ENCODE assay signal across 9 mouse cellular contexts in genomic region chr13:55361145-55361544, GRCm38 (mm10). TPM values are rescaled to one million over a fixed set of nuclear protein-coding genes. Genes with fewer than 3 reads are reported as not detected.
A peak's percentile ranks its signal among the peaks of the same experiment; 100 is the strongest.
DNase-seq lines count a peak whose midpoint lies in the region; ATAC-seq and TF ChIP-seq lines count a peak whose summit lies in the region.
"Had no signal": no experiment of that assay in that cellular context is flagged by ENCODE, and none has a peak within 500 bp of the region (broad histone marks: within the 10 kb centered on the region; RNA-seq: fewer than 3 reads in every experiment).

No protein-coding gene starts in this region.

- no peak for TF ChIP-seq POLR2A in cortical plate, adult 2 months (IDR thresholded peaks at IDR 0.05; ENCODE audit: extremely low read depth, insufficient read depth, low read length)

- peaks cover 12% of the 10 kb centered on the region for H3K4me1 ChIP-seq in kidney, embryonic 14.5 days (ENCODE audit: control insufficient read depth, insufficient read depth, low read length)
- peaks cover 9% of the 10 kb centered on the region for H3K4me1 ChIP-seq in cortical plate, adult 2 months (ENCODE audit: control insufficient read depth, insufficient read depth, low read length)
- peaks cover 29% of the 10 kb centered on the region for H3K4me1 ChIP-seq in hindbrain, embryonic 15.5 days (replicated peaks)
- peaks cover 14% of the 10 kb centered on the region for H3K4me1 ChIP-seq in midbrain, embryonic 14.5 days (ENCODE audit: control insufficient read depth, insufficient read depth, low read length)

- H3K9ac ChIP-seq in kidney, embryonic 14.5 days (ENCODE audit: low read depth, low read length): peak overlapping the region; percentile 71; the same call in 1 of the 2 replicates
- peak overlapping the region; percentile 88 for H3K9ac ChIP-seq in hindbrain, embryonic 15.5 days
- no peak overlapping the region for H3K9ac ChIP-seq in midbrain, embryonic 14.5 days (replicated peaks; ENCODE audit: low read length)

- no peak for TF ChIP-seq CTCF in cortical plate, adult 2 months (IDR thresholded peaks at IDR 0.05; ENCODE audit: extremely low read depth, insufficient read depth, low read length)

- H3K36me3 ChIP-seq in kidney, embryonic 14.5 days (ENCODE audit: control insufficient read depth, insufficient read depth, low read length): peaks cover 40% of the 10 kb centered on the region
- H3K36me3 ChIP-seq in hindbrain, embryonic 15.5 days: peaks cover 12% of the 10 kb centered on the region
- H3K36me3 ChIP-seq in midbrain, embryonic 14.5 days (ENCODE audit: control insufficient read depth, insufficient read depth, low read length): peaks cover 39% of the 10 kb centered on the region

- no peak for DNase-seq in kidney, adult 11 months
- no peak for DNase-seq in midbrain, embryonic 14.5 days
- no peak for DNase-seq in layer of hippocampus, postnatal 14 days (ENCODE audit: low spot score in 2 of 2)
- DNase-seq in yolk sac, embryonic 10.5 days (ENCODE audit: low spot score): no peak
- DNase-seq in spleen, postnatal 14 days (ENCODE audit: low spot score in 2 of 2): no peak

- no peak overlapping the region for H3K27ac ChIP-seq in kidney, embryonic 14.5 days (ENCODE audit: low read depth, low read length)
- no peak overlapping the region for H3K27ac ChIP-seq in cortical plate, adult 2 months (ENCODE audit: insufficient read depth, low read length)
- H3K27ac ChIP-seq in hindbrain, embryonic 15.5 days (replicated peaks): no peak overlapping the region
- H3K27ac ChIP-seq in midbrain, embryonic 14.5 days (replicated peaks; ENCODE audit: low read depth, low read length): no peak overlapping the region

- H3K4me3 ChIP-seq in kidney, embryonic 14.5 days (ENCODE audit: low read length): peak overlapping the region; percentile 72
- peak overlapping the region; percentile 91; the same call in 1 of the 2 replicates for H3K4me3 ChIP-seq in cortical plate, adult 2 months (ENCODE audit: insufficient read depth, low read length)
- H3K4me3 ChIP-seq in hindbrain, embryonic 15.5 days: peak overlapping the region; percentile 67
- H3K4me3 ChIP-seq in midbrain, embryonic 14.5 days (replicated peaks; ENCODE audit: low read depth, low read length): peak overlapping the region; percentile 93

- H3K9me3 ChIP-seq in kidney, embryonic 14.5 days (ENCODE audit: control insufficient read depth, low read length): no peaks in the 10 kb centered on the region
- no peaks in the 10 kb centered on the region for H3K9me3 ChIP-seq in hindbrain, embryonic 15.5 days
- H3K9me3 ChIP-seq in midbrain, embryonic 14.5 days (ENCODE audit: control insufficient read depth, low read length): no peaks in the 10 kb centered on the region

- no peak for ATAC-seq in kidney, embryonic 14.5 days (ENCODE audit: low FRiP score, low TSS enrichment)
- ATAC-seq in hindbrain, embryonic 15.5 days (ENCODE audit: low FRiP score, low read depth): no peak
- ATAC-seq in midbrain, embryonic 14.5 days (ENCODE audit: low FRiP score, low TSS enrichment): no peak

- peak overlapping the region; percentile 85 for H3K4me2 ChIP-seq in kidney, embryonic 14.5 days (replicated peaks; ENCODE audit: low read depth, low read length)
- H3K4me2 ChIP-seq in hindbrain, embryonic 15.5 days: peak overlapping the region; percentile 90
- peak overlapping the region; percentile 65 for H3K4me2 ChIP-seq in midbrain, embryonic 14.5 days (ENCODE audit: low read length)

- no peaks in the 10 kb centered on the region for H3K27me3 ChIP-seq in kidney, embryonic 14.5 days (ENCODE audit: control insufficient read depth, insufficient read depth, low read length)
- H3K27me3 ChIP-seq in hindbrain, embryonic 15.5 days: 0 out of 2 replicates have a peak, but pooled peaks cover 2% of the 10 kb centered on the region
- H3K27me3 ChIP-seq in midbrain, embryonic 14.5 days (ENCODE audit: control insufficient read depth, insufficient read depth, low read length): no peaks in the 10 kb centered on the region; the same call in 1 of the 2 replicates

RNA-seq across cellular contexts. Expression of gene Lman2, which starts 1.4 kb away (rescaled TPM):
- 75.0 and 108 TPM in 2 replicates for polyA plus RNA-seq in kidney, embryonic 14.5 days (2014; fragmentation: Nextera tagmentation; extraction: Ambion mirVana)
- polyA plus RNA-seq in cortical plate, adult 2 months (2012; rRNA removed): 53.0 and 57.0 TPM in 2 replicates
- 49.5 and 50.1 TPM in 2 replicates for polyA plus RNA-seq in hindbrain, embryonic 15.5 days (2015; fragmentation: Nextera tagmentation; extraction: Ambion mirVana)
- 37.5 and 51.8 TPM in 2 replicates for polyA plus RNA-seq in midbrain, embryonic 14.5 days (2014; fragmentation: Nextera tagmentation; extraction: Ambion mirVana)
- total RNA-seq in layer of hippocampus, postnatal 14 days (2021): 10 to 100 TPM; 52.4 to 53.9 TPM

RNA-seq across cellular contexts. Expression of gene Rgs14, which starts 8.4 kb away (rescaled TPM):
- 0.86 and 0.92 TPM in 2 replicates for polyA plus RNA-seq in kidney, embryonic 14.5 days (2014; fragmentation: Nextera tagmentation; extraction: Ambion mirVana)
- 40.2 and 44.9 TPM in 2 replicates for polyA plus RNA-seq in cortical plate, adult 2 months (2012; rRNA removed)
- polyA plus RNA-seq in hindbrain, embryonic 15.5 days (2015; fragmentation: Nextera tagmentation; extraction: Ambion mirVana): 0.29 and 0.41 TPM in 2 replicates
- 0.30 and 0.33 TPM in 2 replicates for polyA plus RNA-seq in midbrain, embryonic 14.5 days (2014; fragmentation: Nextera tagmentation; extraction: Ambion mirVana)
- 10 to 100 TPM; 58.6 to 63.4 TPM for total RNA-seq in layer of hippocampus, postnatal 14 days (2021)

RNA-seq across cellular contexts. Expression of gene Mxd3, which starts 31.5 kb away (rescaled TPM):
- 25.7 and 31.2 TPM in 2 replicates for polyA plus RNA-seq in kidney, embryonic 14.5 days (2014; fragmentation: Nextera tagmentation; extraction: Ambion mirVana)
- polyA plus RNA-seq in cortical plate, adult 2 months (2012; rRNA removed): 1.2 and 1.9 TPM in 2 replicates
- 11.3 and 14.4 TPM in 2 replicates for polyA plus RNA-seq in hindbrain, embryonic 15.5 days (2015; fragmentation: Nextera tagmentation; extraction: Ambion mirVana)
- polyA plus RNA-seq in midbrain, embryonic 14.5 days (2014; fragmentation: Nextera tagmentation; extraction: Ambion mirVana): 9.9 and 12.1 TPM in 2 replicates
- 1 to 10 TPM; 1.5 to 3.4 TPM for total RNA-seq in layer of hippocampus, postnatal 14 days (2021)

RNA-seq across cellular contexts. Expression of gene Slc34a1, which starts 36.8 kb away (rescaled TPM):
- 15.5 and 39.4 TPM in 2 replicates for polyA plus RNA-seq in kidney, embryonic 14.5 days (2014; fragmentation: Nextera tagmentation; extraction: Ambion mirVana)
- 0.21 and 0.30 TPM in 2 replicates for polyA plus RNA-seq in cortical plate, adult 2 months (2012; rRNA removed)
- 0.04 and 0.17 TPM in 2 replicates for polyA plus RNA-seq in hindbrain, embryonic 15.5 days (2015; fragmentation: Nextera tagmentation; extraction: Ambion mirVana)
- polyA plus RNA-seq in midbrain, embryonic 14.5 days (2014; fragmentation: Nextera tagmentation; extraction: Ambion mirVana): not detected in 2 replicates
- total RNA-seq in layer of hippocampus, postnatal 14 days (2021): not detected
- total RNA-seq: common myeloid progenitor, adult 5-6 weeks had no signal

RNA-seq across cellular contexts. Expression of gene Rab24, which starts 39.4 kb away (rescaled TPM):
- 80.1 and 92.5 TPM in 2 replicates for polyA plus RNA-seq in kidney, embryonic 14.5 days (2014; fragmentation: Nextera tagmentation; extraction: Ambion mirVana)
- 148 and 163 TPM in 2 replicates for polyA plus RNA-seq in cortical plate, adult 2 months (2012; rRNA removed)
- polyA plus RNA-seq in hindbrain, embryonic 15.5 days (2015; fragmentation: Nextera tagmentation; extraction: Ambion mirVana): 103 and 108 TPM in 2 replicates
- 108 and 114 TPM in 2 replicates for polyA plus RNA-seq in midbrain, embryonic 14.5 days (2014; fragmentation: Nextera tagmentation; extraction: Ambion mirVana)
- total RNA-seq in layer of hippocampus, postnatal 14 days (2021): 10 to 100 TPM; 74.3 to 77.8 TPM

Comparison
In these comparisons a context has a peak if more than half of its experiments do, and no peak if none do; other contexts are left out.
1. RNA of gene Rgs14, which starts 8.4 kb away (polyA plus RNA-seq): 40.2 to 44.9 TPM in cortical plate, adult 2 months; 0.86 to 0.92 TPM in kidney, embryonic 14.5 days, 0.30 to 0.33 TPM in midbrain, embryonic 14.5 days and 0.29 to 0.41 TPM in hindbrain, embryonic 15.5 days; every median in the first group is over 10 times any median in the second.
2. Peak in every context shown above with its lines, with median percentiles within 50 percentile points of each other: H3K4me2 ChIP-seq and H3K4me3 ChIP-seq.